Mouse (Mus musculus) layer of hippocampus, postnatal 36 days (tissue): Measurements from ENCODE around the gene Adamts6. TPM values are rescaled to one million over a fixed set of nuclear protein-coding genes. Genes with fewer than 3 reads are reported as not detected.

ENCODE experiments used
- DNase-seq, 2 experiments: peaks; one replicate each; pipeline ENCODE4 v3.0.0; 2022
- total RNA-seq, 2 experiments: library from RNA; stranded (reverse); gene quantifications; 2 replicates each; pipeline ENCODE4 v1.2.3; 2021

Gene Adamts6
- 1 to 10 TPM; 4.8 to 5.8 TPM for total RNA-seq

GRCm38 (mm10) chr13:104287366-104288225 lies at the start of gene Adamts6:
Adamts6 (plus strand) TSS chr13:104287835.
- no peak for DNase-seq

GRCm38 (mm10) chr13:104258997-104259396 lies 28.6 kb upstream of the Adamts6 start:
- no peak for DNase-seq

GRCm38 (mm10) chr13:104285031-104285431 lies 2.6 kb upstream of the Adamts6 start:
- DNase-seq, result no peak

- peak in 1 of 2 experiments; percentile 19 for DNase-seq
These were observed 1.8 kb upstream of the Adamts6 start for GRCm38 (mm10) chr13:104285737-104286311.

- DNase-seq, result no peak
These were observed 1.3 kb upstream of the Adamts6 start for GRCm38 (mm10) chr13:104286336-104286735.

- peak; percentile 81 to 84 for DNase-seq
These were observed 732 bp upstream of the Adamts6 start for GRCm38 (mm10) chr13:104286897-104287309.

- DNase-seq, result peak; percentile 16 to 18
These were observed 708 bp downstream of the Adamts6 start for GRCm38 (mm10) chr13:104288226-104288859.

GRCm38 (mm10) chr13:104289176-104289575 lies 1.5 kb downstream of the Adamts6 start:
- no peak for DNase-seq

GRCm38 (mm10) chr13:104295472-104295871 lies 7.8 kb downstream of the Adamts6 start:
- no peak for DNase-seq

- DNase-seq, result no peak
These were observed 41.7 kb downstream of the Adamts6 start for GRCm38 (mm10) chr13:104329336-104329735.

GRCm38 (mm10) chr13:104329742-104330141 lies 42.1 kb downstream of the Adamts6 start:
- DNase-seq, result no peak

GRCm38 (mm10) chr13:104352590-104352989 lies 65.0 kb downstream of the Adamts6 start:
- DNase-seq, result no peak

- peak; percentile 40 to 51 for DNase-seq
These were observed 106.1 kb downstream of the Adamts6 start for GRCm38 (mm10) chr13:104393427-104394356.

- no peak for DNase-seq
These were observed 110.2 kb downstream of the Adamts6 start for GRCm38 (mm10) chr13:104397814-104398213.

GRCm38 (mm10) chr13:104432734-104433133 lies 145.1 kb downstream of the Adamts6 start:
- DNase-seq, result no peak

GRCm38 (mm10) chr13:104442559-104442958 lies 154.9 kb downstream of the Adamts6 start:
- no peak for DNase-seq

- DNase-seq, result no peak
These were observed 157.8 kb downstream of the Adamts6 start for GRCm38 (mm10) chr13:104445437-104445836.

GRCm38 (mm10) chr13:104446974-104447373 lies 159.3 kb downstream of the Adamts6 start:
- no peak for DNase-seq

GRCm38 (mm10) chr13:104447470-104447869 lies 159.8 kb downstream of the Adamts6 start:
- no peak for DNase-seq

- DNase-seq, result no peak
These were observed 160.7 kb downstream of the Adamts6 start for GRCm38 (mm10) chr13:104448349-104448748.

GRCm38 (mm10) chr13:104453271-104453974 lies 165.8 kb downstream of the Adamts6 start:
- DNase-seq, result peak; percentile 26 to 40
